Mouse (Mus musculus) stomach, embryonic 15.5 days (tissue): ENCODE data around the gene Rin1. TPM values are rescaled to one million over a fixed set of nuclear protein-coding genes. Genes with fewer than 3 reads are reported as not detected.

ENCODE experiments used
- polyA plus RNA-seq: library from polyadenylated mRNA; unstranded; fragments of >200 nt; fragmentation: Nextera tagmentation; extraction: Ambion mirVana; gene quantifications from 2 replicates; pipeline ENCODE4 v1.2.1, GENCODE M21; 2015

Gene Rin1
- polyA plus RNA-seq, 1 experiment from 2014 or later, result 2.3 TPM

Other genes with a start within 250 kb of the Rin1 start
- gene Gm21992, start 238.9 kb upstream of the Rin1 start, polyA plus RNA-seq, result 29.9 and 38.0 TPM in 2 replicates
- gene Rbm14, start 238.8 kb upstream of the Rin1 start, polyA plus RNA-seq, result 70.3 and 75.2 TPM in 2 replicates
- 51.1 and 54.1 TPM in 2 replicates for gene Ccs, start 211.1 kb upstream of the Rin1 start, polyA plus RNA-seq
- gene Ccdc87, start 211.1 kb upstream of the Rin1 start, polyA plus RNA-seq, result 0.12 TPM in 1 of 2 replicates, not detected in the other
- 24.9 and 34.0 TPM in 2 replicates for gene Ctsf, start 195.4 kb upstream of the Rin1 start, polyA plus RNA-seq
- 2.3 and 2.5 TPM in 2 replicates for gene Actn3, start 172.6 kb upstream of the Rin1 start, polyA plus RNA-seq
- gene Zdhhc24, start 171.8 kb upstream of the Rin1 start, polyA plus RNA-seq, result 11.4 and 11.6 TPM in 2 replicates
- gene Bbs1, start 143.9 kb upstream of the Rin1 start, polyA plus RNA-seq, result 2.7 and 3.0 TPM in 2 replicates
- gene Dpp3, start 122.2 kb upstream of the Rin1 start, polyA plus RNA-seq, result 107 and 122 TPM in 2 replicates
- 1.7 and 1.9 TPM in 2 replicates for gene Peli3, start 107.4 kb upstream of the Rin1 start, polyA plus RNA-seq
- 95.8 and 100 TPM in 2 replicates for gene Mrpl11, start 88.3 kb upstream of the Rin1 start, polyA plus RNA-seq
- 0.22 and 0.24 TPM in 2 replicates for gene Npas4, start 60.2 kb upstream of the Rin1 start, polyA plus RNA-seq
- 3.6 and 3.7 TPM in 2 replicates for gene Slc29a2, start 26.6 kb upstream of the Rin1 start, polyA plus RNA-seq
- 38.7 and 42.1 TPM in 2 replicates for gene B4gat1, start 11.7 kb upstream of the Rin1 start, polyA plus RNA-seq
- gene AC124502.3, start 11.6 kb upstream of the Rin1 start, polyA plus RNA-seq, result 2.2 and 2.3 TPM in 2 replicates
- 39.5 and 39.9 TPM in 2 replicates for gene Brms1, start 9.1 kb upstream of the Rin1 start, polyA plus RNA-seq
- 58.4 and 68.3 TPM in 2 replicates for gene Cd248, start 17.6 kb downstream of the Rin1 start, polyA plus RNA-seq
- gene Tmem151a, start 35.0 kb downstream of the Rin1 start, polyA plus RNA-seq, result 5.9 and 6.4 TPM in 2 replicates
- gene Yif1a, start 38.1 kb downstream of the Rin1 start, polyA plus RNA-seq, result 101 TPM in 2 replicates
- gene Cnih2, start 48.0 kb downstream of the Rin1 start, polyA plus RNA-seq, result 15.1 and 16.6 TPM in 2 replicates
- gene Rab1b, start 56.6 kb downstream of the Rin1 start, polyA plus RNA-seq, result 227 and 233 TPM in 2 replicates
- 18.0 and 19.0 TPM in 2 replicates for gene Klc2, start 68.1 kb downstream of the Rin1 start, polyA plus RNA-seq
- gene Pacs1, start 222.6 kb downstream of the Rin1 start, polyA plus RNA-seq, result 18.0 and 20.6 TPM in 2 replicates
- gene Sf3b2, start 245.0 kb downstream of the Rin1 start, polyA plus RNA-seq, result 278 and 308 TPM in 2 replicates
- gene Gal3st3, start 247.8 kb downstream of the Rin1 start, polyA plus RNA-seq, result 2.2 and 2.9 TPM in 2 replicates